Mouse (Mus musculus) stomach, postnatal 0 days (tissue): ENCODE measurements around the gene Ngfr. TPM values are rescaled to one million over a fixed set of nuclear protein-coding genes. Genes with fewer than 3 reads are reported as not detected.

ENCODE experiments used
- ATAC-seq: fragments of 200-750 bp; cut with Nextera tagmentation; 2 replicates; pipeline ENCODE4 v1.8.0; 2017; ENCODE audit not compliant: low FRiP score, low TSS enrichment
- DNase-seq: peaks from one replicate; pipeline ENCODE4 v3.0.0-alpha.2; 2016; ENCODE audit warnings: low spot score
- H3K27ac ChIP-seq: fragments of 300-500 bp; sonication (generic); replicated peaks from 2 replicates; pipeline ENCODE4 v1.5.1; 2014; ENCODE audit warnings: mild to moderate bottlenecking, control low read depth
- H3K27me3 ChIP-seq: fragments of 300-500 bp; sonication (generic); 2 replicates; pipeline ENCODE4 v1.6.1; 2014; ENCODE audit warnings: low read length; ENCODE audit not compliant: control insufficient read depth, insufficient read depth
- H3K36me3 ChIP-seq: fragments of 300-500 bp; sonication (generic); 2 replicates; pipeline ENCODE4 v1.6.1; 2014; ENCODE audit warnings: low read length, mixed read lengths; ENCODE audit not compliant: control insufficient read depth, insufficient read depth
- H3K4me1 ChIP-seq: fragments of 300-500 bp; sonication (generic); replicated peaks from 2 replicates; pipeline ENCODE4 v1.6.1; 2014; ENCODE audit warnings: antibody characterized with exemption; ENCODE audit not compliant: control insufficient read depth, insufficient read depth
- H3K4me2 ChIP-seq: fragments of 300-500 bp; sonication (generic); replicated peaks from 2 replicates; pipeline ENCODE4 v1.6.1; 2014; ENCODE audit warnings: low read depth, mild to moderate bottlenecking, control low read depth, moderate library complexity
- H3K4me3 ChIP-seq: fragments of 300-500 bp; sonication (generic); 2 replicates; pipeline ENCODE4 v1.5.1; 2014; ENCODE audit warnings: low read depth, low read length, control low read depth
- H3K9ac ChIP-seq: fragments of 300-500 bp; sonication (generic); 2 replicates; pipeline ENCODE4 v1.6.1; 2014; ENCODE audit warnings: mild to moderate bottlenecking, low read length, control low read depth, mixed read lengths
- H3K9me3 ChIP-seq: fragments of 300-500 bp; sonication (generic); 2 replicates; pipeline ENCODE4 v1.6.1; 2016; ENCODE audit warnings: low read length; ENCODE audit not compliant: control insufficient read depth
- CTCF ChIP-seq: IDR thresholded peaks from 2 replicates; pipeline ENCODE4 v1.5.1; 2016; ENCODE audit warnings: antibody characterized with exemption, low read depth, mild to moderate bottlenecking, moderate library complexity
- EP300 ChIP-seq: optimal IDR thresholded peaks from 2 replicates; pipeline ENCODE3; 2016; ENCODE audit warnings: antibody characterized with exemption
- WGBS: fragments of 180-500 bp; shearing (Covaris S2); extraction: QIAGEN DNeasy Blood & Tissue Kit; methylation state at CpG from one replicate; pipeline ENCODE4 v1.1.7; 2014; 5-methylcytosine and 5-hydroxymethylcytosine counted together
- polyA plus RNA-seq: library from polyadenylated mRNA; unstranded; fragments of >200 nt; fragmentation: Nextera tagmentation; extraction: Ambion mirVana; gene quantifications from 2 replicates; pipeline ENCODE4 v1.2.1, GENCODE M21; 2015

The Ngfr gene
- polyA plus RNA-seq, 1 experiment from 2014 or later: 3.9 TPM

GRCm38 (mm10) chr11:95544546-95545327 lies 42.8 kb downstream of the Ngfr start:
- TF ChIP-seq CTCF (no peak), EP300 (no peak)

GRCm38 (mm10) chr11:95540637-95541385 lies 46.7 kb downstream of the Ngfr start:
- no peaks in the 10 kb centered on the region for H3K4me1 ChIP-seq
- 14% methylated on average over 18 of the region's 18 CpGs for WGBS
- ATAC-seq: peak; percentile 22; the same call in 1 of the 2 replicates

More at GRCm38 (mm10) chr11:95544546-95545327, 42.8 kb downstream of the Ngfr start:
- no peak overlapping the region for H3K4me3 ChIP-seq
- H3K27ac ChIP-seq: no peak overlapping the region
- DNase-seq: no peak
- WGBS: 65% methylated on average over 8 of the region's 8 CpGs
- H3K27me3 ChIP-seq: no peaks in the 10 kb centered on the region
- H3K9ac ChIP-seq: no peak overlapping the region
- H3K9me3 ChIP-seq: no peaks in the 10 kb centered on the region
- no peaks in the 10 kb centered on the region for H3K4me1 ChIP-seq
- H3K4me2 ChIP-seq: no peak overlapping the region
- ATAC-seq: no peak
- no peaks in the 10 kb centered on the region for H3K36me3 ChIP-seq

GRCm38 (mm10) chr11:95538378-95539104 lies 49.0 kb downstream of the Ngfr start:
- Histone ChIP-seq H3K27ac (no peak overlapping the region), H3K4me1 (no peaks in the 10 kb centered on the region), H3K9me3 (no peaks in the 10 kb centered on the region), H3K9ac (no peak overlapping the region), H3K4me2 (no peak overlapping the region), H3K27me3 (no peaks in the 10 kb centered on the region), H3K4me3 (no peak overlapping the region), H3K36me3 (no peaks in the 10 kb centered on the region)
- ATAC-seq (no peak), DNase-seq (no peak)
- whole genome bisulfite sequencing: 71% methylated on average over 15 of the region's 15 CpGs
- TF ChIP-seq EP300: no peak

More at GRCm38 (mm10) chr11:95540637-95541385, 46.7 kb downstream of the Ngfr start:
- TF ChIP-seq EP300 (no peak), CTCF (no peak)
- H3K9ac ChIP-seq: no peak overlapping the region
- no peak overlapping the region for H3K27ac ChIP-seq
- DNase-seq: no peak
- H3K27me3 ChIP-seq: no peaks in the 10 kb centered on the region
- 0 out of 2 replicates have a peak overlapping the region, but pooled peaks have one; percentile 20 for H3K4me2 ChIP-seq
- H3K36me3 ChIP-seq: no peaks in the 10 kb centered on the region
- H3K4me3 ChIP-seq: no peak overlapping the region
- H3K9me3 ChIP-seq: no peaks in the 10 kb centered on the region

GRCm38 (mm10) chr11:95533484-95534160 lies 53.9 kb downstream of the Ngfr start:
- H3K9ac ChIP-seq: no peak overlapping the region
- H3K4me1 ChIP-seq: no peaks in the 10 kb centered on the region
- no peaks in the 10 kb centered on the region for H3K36me3 ChIP-seq
- WGBS: 20% methylated on average over 24 of the region's 24 CpGs
- H3K27me3 ChIP-seq: no peaks in the 10 kb centered on the region
- H3K4me2 ChIP-seq: 0 out of 2 replicates have a peak overlapping the region, but pooled peaks have one; percentile 20
- H3K9me3 ChIP-seq: no peaks in the 10 kb centered on the region
- TF ChIP-seq CTCF (peak; percentile 100), EP300 (no peak)
- no peak overlapping the region for H3K27ac ChIP-seq
- peak; percentile 87 for ATAC-seq
- DNase-seq: peak; percentile 93
- H3K4me3 ChIP-seq: no peak overlapping the region

- Histone ChIP-seq H3K9ac (no peak overlapping the region), H3K4me1 (no peaks in the 10 kb centered on the region), H3K36me3 (no peaks in the 10 kb centered on the region), H3K4me3 (no peak overlapping the region), H3K27ac (no peak overlapping the region), H3K9me3 (no peaks in the 10 kb centered on the region), H3K4me2 (no peak overlapping the region), H3K27me3 (no peaks in the 10 kb centered on the region)
- 63% methylated on average over 13 of the region's 13 CpGs for WGBS
- TF ChIP-seq EP300 (no peak), CTCF (no peak)
- ATAC-seq (no peak), DNase-seq (no peak)
Measured at GRCm38 (mm10) chr11:95532353-95533072, 55.0 kb downstream of the Ngfr start.
